Mouse (Mus musculus): ENCODE measurements around the gene Sowahd.

GRCm38 (mm10) chrX:37019045-37019444 is 29.6 kb upstream of the Sowahd start:
- TF ChIP-seq POLR2AphosphoS2 (IDR thresholded peaks at IDR 0.05; ENCODE audit: low read depth, low read length) (no peak), ZNF384 (IDR thresholded peaks at IDR 0.05; ENCODE audit: low read depth, low read length) (no peak), CTCF (conservative IDR thresholded peaks at IDR 0.05 in 1 of 2, IDR thresholded peaks at IDR 0.05 in 1 of 2; ENCODE audit: low read depth in 2 of 2, low read length in 2 of 2) (peak; percentile 43 to 62; a peak in 3 of 4 replicates), MYC (IDR thresholded peaks at IDR 0.05; ENCODE audit: low read depth, low read length) (peak; percentile 91), E2F4 (IDR thresholded peaks at IDR 0.05; ENCODE audit: insufficient replicate concordance, low read depth, low read length) (no peak), EP300 (IDR thresholded peaks at IDR 0.05; ENCODE audit: low read length) (no peak), MEF2A (IDR thresholded peaks at IDR 0.05; ENCODE audit: borderline replicate concordance, low read depth, low read length) (no peak), CHD1 (IDR thresholded peaks at IDR 0.05; ENCODE audit: low read depth, low read length) (no peak), CHD2 (IDR thresholded peaks at IDR 0.05; ENCODE audit: low read length) (no peak), USF1 (IDR thresholded peaks at IDR 0.05; ENCODE audit: low read depth, low read length) (no peak), ZMIZ1 (IDR thresholded peaks at IDR 0.05; ENCODE audit: low read depth, low read length) (no peak), MAX (IDR thresholded peaks at IDR 0.05; ENCODE audit: low read length) (no peak), POLR2A (IDR thresholded peaks at IDR 0.05; ENCODE audit: low read depth, low read length) (no peak)

Data from CH12.LX (cell line).